Mouse (Mus musculus) C2C12 (cell line): ENCODE results near the gene Zfp385b.

Experiments
- CEBPB ChIP-seq: IDR thresholded peaks from one replicate; pipeline ENCODE4 v1.6.1; 2011; ENCODE audit warnings: low read depth, mild to moderate bottlenecking, control low read depth, moderate library complexity
- CTCF ChIP-seq: IDR thresholded peaks from one replicate; pipeline ENCODE4 v1.5.1; 2011; ENCODE audit not compliant: control insufficient read depth, insufficient read depth, insufficient read length
- FOSL1 ChIP-seq: IDR thresholded peaks from one replicate; pipeline ENCODE4 v1.8.0; 2011; ENCODE audit warnings: mild to moderate bottlenecking, low read length; ENCODE audit not compliant: poor library complexity, insufficient read depth, severe bottlenecking
- MYOG ChIP-seq: IDR thresholded peaks from one replicate; pipeline ENCODE4 v1.6.1; 2011; ENCODE audit not compliant: control insufficient read depth, insufficient read length; ENCODE audit errors: extremely low read depth
- USF1 ChIP-seq: IDR thresholded peaks from one replicate; pipeline ENCODE4 v1.6.1; 2011; ENCODE audit warnings: low read depth, mild to moderate bottlenecking, control low read depth, moderate library complexity

DNA sequence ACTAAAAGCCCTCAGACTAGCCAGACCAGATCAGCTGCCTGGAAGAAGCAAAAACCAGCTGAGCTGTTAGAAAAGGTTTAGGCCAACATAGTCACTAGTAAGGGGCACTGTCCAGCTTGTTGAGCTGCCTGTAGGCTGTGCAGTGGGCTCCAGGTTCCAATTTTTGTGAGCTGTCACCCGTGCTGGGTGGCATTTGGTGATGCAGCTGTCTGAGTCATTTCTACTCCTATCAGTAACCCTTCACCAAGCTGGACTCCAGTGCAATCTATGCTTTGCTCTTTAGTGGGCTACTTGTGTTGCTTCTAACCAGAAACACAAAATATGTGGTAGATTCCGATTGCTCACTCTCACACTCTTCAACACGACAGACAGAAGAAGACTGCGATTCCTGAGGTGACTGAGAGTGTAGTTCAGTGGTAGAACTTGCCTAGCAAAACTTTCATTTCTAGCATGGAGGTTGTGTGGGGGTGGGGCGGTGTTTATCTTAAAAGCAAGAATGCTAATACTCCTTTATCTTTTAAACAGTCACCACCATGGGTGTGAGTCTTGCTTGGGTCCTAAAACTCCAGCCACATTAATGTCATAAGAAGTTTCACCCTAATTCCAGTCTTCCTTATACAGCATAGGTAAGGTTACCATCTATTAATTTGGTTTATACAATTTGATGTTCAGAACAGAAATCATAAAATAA lies 147.1 kb downstream of the Zfp385b start:
- TF ChIP-seq MYOG (no peak), CTCF (no peak), USF1 (no peak), CEBPB (no peak), FOSL1 (no peak)
